Mouse (Mus musculus) spleen, adult 2 months (tissue): ENCODE measurements around the gene Ston2. TPM values are rescaled to one million over a fixed set of nuclear protein-coding genes. Genes with fewer than 3 reads are reported as not detected.

ENCODE experiments used
- DNase-seq, 2 experiments: peaks; one replicate each; pipeline versions ENCODE4 v3.0.0 to v3.0.0-alpha.2; 2012 to 2021; ENCODE audit warnings: low spot score in 2 of 2, low read depth in 1 of 2
- H3K27ac ChIP-seq: fragments of 200-500 bp; 2 replicates; pipeline ENCODE4 v1.5.1; 2012; ENCODE audit warnings: low read length, inconsistent platforms; ENCODE audit not compliant: insufficient read depth
- H3K27me3 ChIP-seq: fragments of 200-500 bp; 2 replicates; pipeline ENCODE4 v1.6.1; 2012; ENCODE audit warnings: mild to moderate bottlenecking, moderate library complexity, low read length, inconsistent platforms; ENCODE audit not compliant: control insufficient read depth, insufficient read depth
- H3K36me3 ChIP-seq: fragments of 200-500 bp; 2 replicates; pipeline ENCODE4 v1.6.1; 2012; ENCODE audit warnings: mild to moderate bottlenecking, low read length, inconsistent platforms; ENCODE audit not compliant: control insufficient read depth, insufficient read depth
- H3K4me1 ChIP-seq: fragments of 200-500 bp; 2 replicates; pipeline ENCODE4 v1.6.1; 2011; ENCODE audit warnings: inconsistent platforms; ENCODE audit not compliant: control insufficient read depth, insufficient read depth, insufficient read length
- H3K4me3 ChIP-seq: fragments of 200-500 bp; 2 replicates; pipeline ENCODE4 v1.5.1; 2011; ENCODE audit warnings: mild to moderate bottlenecking, inconsistent platforms; ENCODE audit not compliant: insufficient read depth, insufficient read length; ENCODE audit errors: extremely low read depth
- CTCF ChIP-seq: fragments of 200-500 bp; IDR thresholded peaks from 2 replicates; pipeline ENCODE4 v1.5.1; 2011; ENCODE audit warnings: mild to moderate bottlenecking, inconsistent platforms; ENCODE audit not compliant: insufficient read depth, insufficient read length, insufficient replicate concordance; ENCODE audit errors: extremely low read depth
- POLR2A ChIP-seq: fragments of 200-500 bp; IDR thresholded peaks from 2 replicates; pipeline ENCODE4 v1.6.1; 2011; ENCODE audit warnings: low read depth, low read length, inconsistent platforms
- WGBS: fragments of 180-500 bp; shearing (Covaris S2); methylation state at CpG from one replicate; pipeline ENCODE4 v1.1.7; 2018; 5-methylcytosine and 5-hydroxymethylcytosine counted together
- polyA plus RNA-seq: library from polyadenylated mRNA; depleted of rRNA; stranded (reverse); fragments of >200 nt; gene quantifications from 2 replicates; pipeline ENCODE4 v1.2.3, GENCODE M21; 2012

Ston2 gene
- polyA plus RNA-seq, 1 experiment = 8.1 TPM

DNA sequence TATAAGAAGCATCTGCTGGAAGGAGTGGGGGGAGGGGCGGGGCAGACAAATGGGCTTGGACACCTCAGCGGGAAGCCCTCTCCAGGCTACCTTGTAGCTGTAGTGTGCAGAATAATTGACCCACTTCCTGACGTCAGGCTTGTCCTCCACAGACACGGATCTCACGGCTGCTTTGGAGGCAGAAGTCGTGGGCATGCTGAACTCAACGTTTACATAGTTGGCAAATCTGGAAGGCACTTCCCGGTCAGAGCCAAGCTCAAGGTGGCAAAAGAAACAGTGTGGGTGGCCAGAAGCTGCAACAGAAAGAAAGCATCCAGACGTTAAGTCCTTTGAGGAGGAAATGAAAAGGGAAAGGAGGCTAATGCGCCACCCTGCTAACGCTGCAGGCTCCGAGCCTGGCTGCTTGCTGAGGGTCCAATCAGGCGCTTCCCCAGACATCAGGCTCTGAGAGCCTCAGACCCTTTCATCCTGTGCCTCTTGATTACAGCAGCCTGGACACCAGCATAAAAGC is 146.5 kb downstream of the Ston2 start:
- no peak for DNase-seq
- TF ChIP-seq CTCF (no peak), POLR2A (no peak)
- Histone ChIP-seq H3K27me3 (no peaks in the 10 kb centered on the region), H3K36me3 (no peaks in the 10 kb centered on the region), H3K4me1 (no peaks in the 10 kb centered on the region), H3K4me3 (no peak overlapping the region), H3K27ac (no peak overlapping the region)
- WGBS = 46% methylated on average over 13 of the region's 13 CpGs

- no peaks in the 10 kb centered on the region for H3K27me3 ChIP-seq
- no peak overlapping the region for H3K27ac ChIP-seq
- no peaks in the 10 kb centered on the region for H3K4me1 ChIP-seq
- H3K36me3 ChIP-seq = no peaks in the 10 kb centered on the region
- H3K4me3 ChIP-seq = no peak overlapping the region
- DNase-seq = no peak
- 75% methylated on average over 7 of the region's 7 CpGs for WGBS
- TF ChIP-seq POLR2A (no peak), CTCF (no peak)
Measured at GRCm38 (mm10) chr12:91641133-91641532, 147.1 kb downstream of the Ston2 start.

- DNase-seq = peak in 1 of 2 experiments; percentile 26
- H3K4me1 ChIP-seq = no peaks in the 10 kb centered on the region
- no peaks in the 10 kb centered on the region for H3K27me3 ChIP-seq
- TF ChIP-seq POLR2A (no peak), CTCF (peak; percentile 26; the same call in 1 of the 2 replicates)
- H3K27ac ChIP-seq = no peak overlapping the region
- no peaks in the 10 kb centered on the region for H3K36me3 ChIP-seq
- no peak overlapping the region for H3K4me3 ChIP-seq
- WGBS = 37% methylated on average over 7 of the region's 7 CpGs
Measured at GRCm38 (mm10) chr12:91640712-91641111, 147.5 kb downstream of the Ston2 start.

DNA sequence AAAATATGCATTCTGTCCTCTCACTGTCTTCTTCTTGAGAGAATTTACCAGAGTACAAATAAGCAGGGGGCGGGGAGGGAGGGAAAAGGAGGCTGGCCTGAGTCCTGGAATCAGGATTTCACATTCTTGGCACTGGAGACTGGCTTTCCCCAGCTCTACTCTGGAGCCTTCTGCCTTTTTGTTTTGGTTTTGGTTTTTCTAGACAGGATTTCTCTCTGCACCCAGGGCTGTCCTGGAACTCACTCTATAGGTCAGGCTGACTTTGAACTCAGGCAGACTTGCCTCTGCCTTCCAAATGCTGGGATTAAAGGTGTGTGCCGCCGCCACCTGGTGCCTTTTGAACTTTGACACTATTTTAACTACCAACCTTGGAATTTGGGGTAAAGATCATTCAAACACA is 149.8 kb downstream of the Ston2 start:
- Histone ChIP-seq H3K4me3 (no peak overlapping the region), H3K36me3 (no peaks in the 10 kb centered on the region), H3K27me3 (no peaks in the 10 kb centered on the region), H3K27ac (no peak overlapping the region), H3K4me1 (no peaks in the 10 kb centered on the region)
- DNase-seq = no peak
- TF ChIP-seq POLR2A = no peak
- TF ChIP-seq CTCF = no peak
- WGBS = 87% methylated on average over 3 of the region's 3 CpGs

GRCm38 (mm10) chr12:91637136-91637909 is 150.9 kb downstream of the Ston2 start:
- no peaks in the 10 kb centered on the region for H3K36me3 ChIP-seq
- TF ChIP-seq CTCF (no peak), POLR2A (no peak)
- H3K4me3 ChIP-seq = no peak overlapping the region
- H3K27me3 ChIP-seq = no peaks in the 10 kb centered on the region
- WGBS = 64% methylated on average over 12 of the region's 12 CpGs
- H3K27ac ChIP-seq = no peak overlapping the region
- no peak for DNase-seq
- H3K4me1 ChIP-seq = no peaks in the 10 kb centered on the region

GRCm38 (mm10) chr12:91626482-91626881 is 161.7 kb downstream of the Ston2 start:
- H3K27ac ChIP-seq = no peak overlapping the region
- H3K4me3 ChIP-seq = no peak overlapping the region
- no peaks in the 10 kb centered on the region for H3K4me1 ChIP-seq
- 86% methylated on average over 5 of the region's 5 CpGs for WGBS
- no peaks in the 10 kb centered on the region for H3K36me3 ChIP-seq
- no peaks in the 10 kb centered on the region for H3K27me3 ChIP-seq
- DNase-seq = no peak
- TF ChIP-seq CTCF (no peak), POLR2A (no peak)

- TF ChIP-seq CTCF = peak; percentile 57; the same call in 1 of the 2 replicates
- TF ChIP-seq POLR2A = no peak
- DNase-seq = peak; percentile 5 to 34
- 65% methylated on average over 1 of the region's 1 CpGs for WGBS
Measured at GRCm38 (mm10) chr12:91625013-91625412, 163.2 kb downstream of the Ston2 start.

More at GRCm38 (mm10) chr12:91625013-91625412, 163.2 kb downstream of the Ston2 start:
- no peaks in the 10 kb centered on the region for H3K4me1 ChIP-seq
- H3K27ac ChIP-seq = no peak overlapping the region
- no peaks in the 10 kb centered on the region for H3K36me3 ChIP-seq
- H3K27me3 ChIP-seq = no peaks in the 10 kb centered on the region
- H3K4me3 ChIP-seq = no peak overlapping the region
